Mouse (Mus musculus) small intestine, adult 2 months (tissue): Measurements from ENCODE around the gene Poc1b. TPM values are rescaled to one million over a fixed set of nuclear protein-coding genes. Genes with fewer than 3 reads are reported as not detected.
A peak's percentile ranks its signal among the peaks of the same experiment; 100 is the strongest.

Experiments used
- H3K27ac ChIP-seq: fragments of 200-500 bp; 2 replicates; pipeline ENCODE4 v1.5.1; 2012; ENCODE audit warnings: low read depth, low read length, control low read depth, inconsistent platforms; ENCODE audit not compliant: insufficient read depth
- H3K27me3 ChIP-seq: fragments of 200-500 bp; 2 replicates; pipeline ENCODE4 v1.6.1; 2012; ENCODE audit warnings: mild to moderate bottlenecking, moderate library complexity, low read length, inconsistent platforms; ENCODE audit not compliant: control insufficient read depth, insufficient read depth
- H3K36me3 ChIP-seq: fragments of 200-500 bp; 2 replicates; pipeline ENCODE4 v1.6.1; 2012; ENCODE audit warnings: mild to moderate bottlenecking, low read length, control low read depth, inconsistent platforms; ENCODE audit not compliant: control insufficient read depth, insufficient read depth
- H3K4me1 ChIP-seq: fragments of 200-500 bp; 2 replicates; pipeline ENCODE4 v1.6.1; 2012; ENCODE audit warnings: low read length, inconsistent platforms, mixed read lengths; ENCODE audit not compliant: control insufficient read depth, insufficient read depth, insufficient read length
- H3K4me3 ChIP-seq: fragments of 200-500 bp; 2 replicates; pipeline ENCODE4 v1.5.1; 2012; ENCODE audit warnings: low read depth, mild to moderate bottlenecking, control low read depth, inconsistent platforms, low read length, moderate library complexity
- CTCF ChIP-seq: fragments of 200-500 bp; IDR thresholded peaks from 2 replicates; pipeline ENCODE4 v1.5.1; 2012; ENCODE audit warnings: low read depth, mild to moderate bottlenecking, control low read depth, inconsistent platforms, low read length, moderate library complexity, mixed read lengths; ENCODE audit not compliant: insufficient replicate concordance, insufficient read length; ENCODE audit errors: extremely low read depth
- POLR2A ChIP-seq: fragments of 200-500 bp; IDR thresholded peaks from 2 replicates; pipeline ENCODE4 v1.6.1; 2012; ENCODE audit warnings: low read depth, mild to moderate bottlenecking, control low read depth, inconsistent platforms, low read length, moderate library complexity
- WGBS: fragments of 180-500 bp; shearing (Covaris S2); methylation state at CpG from one replicate; pipeline ENCODE4 v1.1.7; 2018; 5-methylcytosine and 5-hydroxymethylcytosine counted together
- polyA plus RNA-seq: library from polyadenylated mRNA; depleted of rRNA; stranded (reverse); fragments of >200 nt; gene quantifications from 2 replicates; pipeline ENCODE4 v1.2.3, GENCODE M21; 2012

The Poc1b gene
- polyA plus RNA-seq, 1 experiment: 5.5 TPM

DNA sequence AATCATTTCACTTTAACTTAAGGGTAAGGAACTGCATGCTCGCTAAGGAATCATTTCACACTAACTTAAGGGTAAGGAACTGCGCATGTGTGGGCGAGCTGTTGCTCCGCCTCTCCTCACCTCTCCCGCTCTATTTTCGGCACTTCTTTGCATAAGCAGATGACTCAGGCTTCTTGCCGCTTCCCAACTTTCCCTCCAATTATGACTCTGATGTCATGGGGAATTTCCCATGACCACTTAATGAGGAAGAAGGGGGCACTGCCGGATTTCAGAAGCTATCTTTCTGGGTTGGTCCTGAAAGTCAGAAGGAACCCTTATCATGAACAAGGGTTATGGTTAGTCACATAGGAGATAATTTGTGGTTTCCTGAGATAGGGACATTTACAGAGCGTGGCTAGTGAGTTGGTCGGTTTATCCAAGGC lies 25.3 kb upstream of the Poc1b start:
- H3K36me3 ChIP-seq: no peaks in the 10 kb centered on the region
- H3K27ac ChIP-seq: no peak overlapping the region
- H3K4me1 ChIP-seq: no peaks in the 10 kb centered on the region
- 55% methylated on average over 10 of the region's 10 CpGs for WGBS
- no peak for TF ChIP-seq POLR2A
- no peak for TF ChIP-seq CTCF
- no peak overlapping the region for H3K4me3 ChIP-seq
- H3K27me3 ChIP-seq: no peaks in the 10 kb centered on the region

DNA sequence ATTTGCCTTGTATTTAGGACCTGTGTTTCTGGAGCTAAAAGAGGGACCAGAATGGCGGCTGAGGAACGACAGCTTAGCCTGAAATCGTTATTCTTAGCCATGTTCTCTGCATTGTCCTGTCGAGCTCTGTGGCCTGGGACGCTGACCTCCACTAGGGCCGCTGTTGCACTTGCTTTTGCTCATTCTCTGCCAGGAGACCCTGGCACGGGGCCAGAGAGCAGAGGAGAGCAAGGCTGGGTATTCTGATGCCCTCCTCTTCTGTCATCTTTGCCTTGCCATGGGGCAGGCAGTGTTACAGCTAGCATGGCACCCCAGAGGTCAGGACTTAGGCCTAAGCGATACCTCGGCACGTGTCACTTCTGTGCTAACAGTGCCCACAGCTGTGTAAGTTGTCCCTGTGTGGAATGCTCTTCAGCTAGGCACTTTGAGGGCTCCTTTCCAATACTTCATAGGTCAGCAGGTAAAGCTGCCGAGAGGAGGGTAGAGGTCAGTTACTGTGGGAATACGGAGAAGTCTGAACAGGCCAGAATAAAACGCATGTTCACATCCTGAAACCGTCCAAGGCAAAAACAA lies 23.3 kb upstream of the Poc1b start:
- H3K27ac ChIP-seq: no peak overlapping the region
- WGBS: 92% methylated on average over 14 of the region's 14 CpGs
- no peaks in the 10 kb centered on the region for H3K36me3 ChIP-seq
- no peak for TF ChIP-seq CTCF
- no peaks in the 10 kb centered on the region for H3K4me1 ChIP-seq
- H3K4me3 ChIP-seq: no peak overlapping the region
- no peaks in the 10 kb centered on the region for H3K27me3 ChIP-seq

DNA sequence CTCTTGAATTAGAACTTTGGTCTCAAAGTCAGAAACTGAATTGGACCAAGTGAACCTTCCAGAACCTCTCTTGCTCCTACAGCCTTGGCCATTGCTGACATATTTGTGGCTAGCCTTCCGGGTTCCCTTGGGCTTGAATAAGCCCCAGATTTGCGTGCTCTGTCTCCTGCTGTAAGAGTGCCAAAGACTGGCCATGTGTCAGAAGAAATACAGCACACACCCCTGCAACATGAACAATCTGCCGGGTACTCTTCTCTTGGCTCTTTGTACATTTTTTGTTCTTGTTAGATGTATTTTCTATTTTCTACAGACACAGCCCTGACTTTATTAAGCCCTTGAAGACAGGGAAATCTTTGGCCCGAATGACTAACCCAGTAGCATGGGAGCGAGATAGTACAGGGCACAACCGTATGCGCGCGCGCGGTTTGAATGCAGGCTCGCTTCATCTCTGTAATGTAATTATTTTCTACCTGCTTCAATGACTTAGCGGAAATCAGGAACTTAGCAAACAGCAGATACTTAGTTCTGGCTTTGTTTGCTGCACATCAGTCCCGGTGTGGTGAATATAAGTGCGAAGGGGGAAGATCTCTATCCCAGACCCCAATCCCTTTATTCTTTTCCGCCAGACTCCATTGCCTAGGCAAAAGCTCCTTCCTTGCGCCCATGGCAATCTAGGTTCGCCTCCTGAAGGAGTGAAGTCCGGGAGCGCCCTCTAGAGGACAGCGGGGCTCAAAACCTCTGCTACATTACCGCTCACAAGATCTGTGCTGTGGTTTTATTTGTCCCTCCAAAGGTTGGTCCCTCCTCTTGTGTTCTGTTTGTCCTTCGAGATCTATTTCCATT lies 22.2 kb upstream of the Poc1b start:
- Histone ChIP-seq H3K27me3 (no peaks in the 10 kb centered on the region), H3K4me1 (no peaks in the 10 kb centered on the region), H3K27ac (no peak overlapping the region), H3K4me3 (no peak overlapping the region), H3K36me3 (no peaks in the 10 kb centered on the region)
- TF ChIP-seq POLR2A (no peak), CTCF (peak; percentile 98)
- 47% methylated on average over 23 of the region's 23 CpGs for WGBS

DNA sequence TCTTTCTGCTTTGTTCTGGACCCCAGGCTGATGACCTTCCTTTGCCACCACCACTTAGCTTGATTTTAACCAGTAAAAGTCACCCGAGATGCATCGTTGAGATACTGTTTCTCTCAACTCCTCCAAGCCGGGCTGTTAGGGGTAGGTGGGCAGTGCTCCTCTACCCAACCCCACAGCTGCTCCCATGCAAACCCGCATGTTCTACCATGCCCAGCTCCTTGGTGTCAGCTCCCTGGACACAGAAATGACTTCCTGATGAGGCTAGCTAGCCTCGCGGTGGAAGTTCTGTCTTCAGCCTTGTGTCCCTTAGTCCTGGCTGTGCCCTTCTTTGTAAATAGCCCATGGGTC lies 21.6 kb upstream of the Poc1b start:
- no peaks in the 10 kb centered on the region for H3K36me3 ChIP-seq
- H3K4me3 ChIP-seq: no peak overlapping the region
- no peaks in the 10 kb centered on the region for H3K27me3 ChIP-seq
- WGBS: 62% methylated on average over 6 of the region's 6 CpGs
- no peaks in the 10 kb centered on the region for H3K4me1 ChIP-seq
- TF ChIP-seq CTCF (no peak), POLR2A (no peak)
- H3K27ac ChIP-seq: no peak overlapping the region

DNA sequence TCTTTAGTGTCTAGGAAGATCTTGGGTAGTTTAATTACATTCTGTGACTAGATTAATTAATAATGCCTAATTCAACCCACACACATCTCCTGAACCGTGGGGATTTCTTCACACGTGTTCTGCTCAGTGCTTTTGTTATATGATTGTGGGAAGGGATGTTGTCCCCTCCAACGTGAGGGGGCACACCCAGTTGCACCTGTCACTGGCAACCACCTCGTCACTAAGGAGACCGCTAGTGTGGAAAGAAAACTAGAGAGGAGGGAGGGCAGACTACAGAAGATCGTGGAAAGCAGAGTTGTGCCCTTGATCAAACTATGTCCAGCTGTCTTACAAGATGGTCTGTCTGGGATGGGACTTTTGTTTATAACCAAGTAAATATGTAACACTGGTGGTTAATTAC lies 20.8 kb upstream of the Poc1b start:
- H3K4me3 ChIP-seq: no peak overlapping the region
- H3K27ac ChIP-seq: no peak overlapping the region
- H3K27me3 ChIP-seq: no peaks in the 10 kb centered on the region
- TF ChIP-seq CTCF: no peak
- no peak for TF ChIP-seq POLR2A
- WGBS: 52% methylated on average over 6 of the region's 6 CpGs
- H3K36me3 ChIP-seq: no peaks in the 10 kb centered on the region
- no peaks in the 10 kb centered on the region for H3K4me1 ChIP-seq

DNA sequence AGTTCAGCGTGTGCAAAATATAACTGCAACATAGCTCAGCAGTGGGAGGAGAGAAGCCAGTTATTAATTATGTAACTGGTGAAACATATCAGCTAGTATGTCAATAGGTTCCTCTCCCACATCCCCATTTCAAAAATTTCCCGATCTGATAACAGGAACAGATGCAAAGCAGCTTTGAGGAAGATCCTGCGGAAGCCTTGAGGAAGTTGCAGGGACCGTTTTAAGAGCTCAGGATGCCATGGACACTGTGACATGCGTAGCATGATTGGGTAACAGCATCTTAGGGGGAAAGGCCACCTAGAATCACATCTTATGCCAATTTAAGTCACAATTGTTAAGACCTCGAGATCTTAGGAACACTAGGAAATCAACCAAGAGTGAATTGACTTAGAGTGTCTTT lies 16.9 kb upstream of the Poc1b start:
- WGBS: 71% methylated on average over 6 of the region's 6 CpGs

DNA sequence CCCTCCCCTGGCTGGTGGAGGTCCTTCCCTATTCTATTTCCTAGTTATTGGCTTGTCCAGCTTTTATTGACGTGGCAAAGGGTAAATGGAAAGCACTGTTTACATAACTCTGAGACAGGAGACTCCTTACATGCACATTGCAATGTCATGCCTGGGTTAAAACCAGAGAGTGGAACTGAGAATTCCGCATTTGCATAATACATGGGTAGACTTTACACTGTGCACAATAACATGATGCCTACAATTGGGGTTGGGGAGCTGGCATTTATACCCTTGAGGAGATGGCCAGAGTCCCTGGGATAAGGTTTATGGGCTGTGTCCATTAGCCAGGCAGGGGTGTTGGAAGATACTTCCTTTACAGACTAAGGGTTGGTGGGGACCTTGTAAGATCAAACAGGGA lies 13.5 kb upstream of the Poc1b start:
- Histone ChIP-seq H3K27me3 (no peaks in the 10 kb centered on the region), H3K4me1 (no peaks in the 10 kb centered on the region), H3K4me3 (no peak overlapping the region), H3K36me3 (no peaks in the 10 kb centered on the region), H3K27ac (no peak overlapping the region)
- WGBS: 71% methylated on average over 2 of the region's 2 CpGs
- TF ChIP-seq POLR2A (no peak), CTCF (no peak)

More for the DNA sequence above, 16.9 kb upstream of the Poc1b start:
- Histone ChIP-seq H3K4me1 (no peaks in the 10 kb centered on the region), H3K4me3 (no peak overlapping the region), H3K27ac (no peak overlapping the region), H3K36me3 (no peaks in the 10 kb centered on the region), H3K27me3 (no peaks in the 10 kb centered on the region)
- no peak for TF ChIP-seq CTCF
- no peak for TF ChIP-seq POLR2A
